Mouse (Mus musculus): ENCODE measurements around the gene Tspan4.

DNA sequence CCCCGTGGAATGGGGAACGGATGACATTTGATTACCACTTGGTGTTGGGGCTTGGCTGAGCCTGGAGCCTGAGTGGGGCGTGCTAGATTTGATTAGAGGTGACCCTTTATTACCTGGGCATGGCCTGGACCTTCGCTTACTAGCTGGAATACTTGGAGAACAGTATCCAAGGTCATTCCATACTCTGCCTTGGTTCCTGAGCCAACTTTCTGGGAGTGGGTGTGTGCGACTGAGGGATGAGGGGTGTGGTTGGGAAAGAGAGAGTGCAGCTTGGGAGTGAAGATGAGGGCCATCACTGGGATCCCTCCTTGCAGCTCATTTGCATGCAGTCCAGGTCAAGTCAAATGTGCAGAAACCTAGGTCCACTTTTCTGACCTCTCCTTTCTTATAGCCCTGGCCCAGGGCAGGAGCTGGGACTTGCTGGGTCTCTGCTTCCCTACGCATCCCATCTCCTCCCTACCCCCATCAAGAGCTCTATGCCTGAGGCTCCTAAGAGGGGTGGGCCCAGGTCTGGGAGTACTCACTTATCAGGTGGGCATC lies 8.1 kb downstream of the Tspan4 start:
- TF ChIP-seq CTCF (IDR thresholded peaks at IDR 0.05; ENCODE audit: low read depth, low read length) (no peak), GATA1 (IDR thresholded peaks at IDR 0.05; ENCODE audit: borderline replicate concordance, low read length) (no peak), GATA2 (IDR thresholded peaks at IDR 0.05; ENCODE audit: borderline replicate concordance, low read depth, low read length) (no peak), TAL1 (conservative IDR thresholded peaks at IDR 0.05; ENCODE audit: low read depth, low read length) (no peak), POLR2AphosphoS5 (IDR thresholded peaks at IDR 0.05; ENCODE audit: insufficient replicate concordance, low read depth, low read length) (no peak)
